Mouse (Mus musculus) testis, postnatal 14 days (tissue): ENCODE results near the gene Calhm4.
"Not testable (repeated sequence)": the region's sequence is repeated elsewhere in the genome, so short reads cannot be mapped to it uniquely, and the experiment has no call there.

Experiments used
- DNase-seq: peaks from one replicate; pipeline ENCODE4 v3.0.0; 2021; ENCODE audit warnings: low spot score

Calhm4 gene

DNA sequence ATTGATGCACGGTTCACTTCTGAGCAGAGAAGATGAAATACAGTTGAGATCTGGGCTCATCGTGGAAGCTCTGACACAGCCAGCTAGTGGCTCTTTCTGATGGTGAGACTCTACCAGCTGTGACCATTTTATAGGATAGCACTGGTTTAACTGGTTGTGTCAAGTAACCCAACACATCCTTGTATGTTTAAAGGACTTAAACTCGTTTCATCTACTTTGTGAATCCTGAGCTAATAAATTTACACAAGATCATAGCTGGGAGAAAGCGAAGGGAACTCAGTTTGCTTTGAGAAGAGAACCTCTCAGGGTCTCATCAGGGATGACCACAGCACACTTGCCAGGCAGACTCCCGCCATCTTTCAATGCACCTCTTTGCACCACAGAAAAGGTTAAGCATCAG, at the start of gene Calhm4:
Gene Calhm4 (minus strand): TSS at position 101 of the 400 bp plus-strand sequence.
- DNase-seq = no peak

DNA sequence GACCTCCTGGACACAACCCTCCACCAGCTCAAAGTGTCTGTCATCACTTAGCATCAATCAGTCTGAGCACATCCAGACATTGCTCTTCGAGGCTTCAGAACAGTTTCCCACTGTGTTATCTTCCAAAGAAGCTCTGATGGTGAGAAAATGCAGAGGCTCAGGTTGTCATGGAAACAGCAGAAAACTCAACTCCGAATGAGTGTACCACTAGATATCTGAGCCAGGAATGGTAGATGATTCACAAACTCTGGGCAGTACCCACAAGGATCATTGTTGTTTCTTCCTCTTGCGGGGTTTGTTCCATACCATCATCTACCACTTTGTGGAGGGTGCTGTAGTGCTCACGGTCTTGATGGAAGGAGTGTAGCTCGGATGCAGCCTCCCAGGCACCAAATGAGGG, 47.8 kb upstream of the Calhm4 start:
- no peak for DNase-seq

DNA sequence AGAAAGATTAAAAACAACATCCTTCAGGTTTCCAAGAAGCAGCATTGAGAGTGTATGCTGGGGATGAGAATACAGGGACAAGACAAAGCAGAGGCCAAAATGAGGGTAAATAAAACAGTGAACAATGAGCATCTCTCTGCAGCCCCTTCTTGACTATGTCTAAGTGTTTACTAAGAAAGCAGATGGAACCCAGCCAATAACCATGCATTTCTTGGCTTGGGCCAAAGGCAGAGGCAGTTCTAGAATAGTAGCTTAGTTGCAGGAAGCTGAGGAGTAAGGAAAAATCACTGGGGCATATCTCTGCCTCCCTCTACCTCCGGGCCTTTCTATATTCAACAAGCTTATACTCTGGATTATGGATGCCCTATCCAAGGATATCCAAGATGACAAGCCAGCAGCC, 46.4 kb upstream of the Calhm4 start:
- DNase-seq = no peak

DNA sequence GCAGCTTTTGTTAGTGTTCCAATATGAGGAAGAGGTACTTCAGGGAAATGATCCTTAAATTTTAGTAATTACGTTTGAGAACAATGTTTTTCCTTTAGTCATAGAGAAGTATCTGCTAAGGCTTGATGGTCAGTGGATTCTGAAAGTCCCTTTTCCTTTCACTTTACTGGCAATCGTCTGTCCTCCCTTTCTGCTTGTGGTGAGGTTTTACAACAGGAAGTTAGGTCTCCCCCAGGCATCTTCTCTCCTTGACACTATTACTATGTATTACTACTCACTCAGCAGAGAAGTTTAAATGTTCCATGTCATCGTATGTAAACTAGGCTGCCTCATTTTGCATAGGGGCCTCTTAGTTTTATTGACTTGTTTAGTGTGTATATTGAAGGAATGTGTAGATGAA, 45.4 kb upstream of the Calhm4 start:
- DNase-seq = no peak

DNA sequence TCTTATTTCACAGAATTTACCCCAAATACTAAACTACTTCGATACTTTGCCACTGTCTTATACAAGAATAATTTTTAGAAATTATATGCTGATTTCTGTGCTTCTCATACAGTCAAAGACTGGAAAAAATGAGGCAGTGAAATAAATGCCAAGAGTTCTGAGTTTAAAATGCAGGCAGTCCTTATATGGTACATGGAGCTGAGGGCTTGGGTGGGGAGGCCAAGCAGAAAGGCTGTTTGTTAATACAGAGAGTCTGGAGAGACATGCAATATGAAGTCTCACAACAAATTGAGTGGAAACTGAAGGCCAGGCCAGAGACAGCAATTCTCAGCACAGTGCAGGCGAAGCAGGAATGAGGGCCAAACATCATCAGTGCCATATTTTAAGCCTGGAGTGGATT, 44.4 kb upstream of the Calhm4 start:
- no peak for DNase-seq

DNA sequence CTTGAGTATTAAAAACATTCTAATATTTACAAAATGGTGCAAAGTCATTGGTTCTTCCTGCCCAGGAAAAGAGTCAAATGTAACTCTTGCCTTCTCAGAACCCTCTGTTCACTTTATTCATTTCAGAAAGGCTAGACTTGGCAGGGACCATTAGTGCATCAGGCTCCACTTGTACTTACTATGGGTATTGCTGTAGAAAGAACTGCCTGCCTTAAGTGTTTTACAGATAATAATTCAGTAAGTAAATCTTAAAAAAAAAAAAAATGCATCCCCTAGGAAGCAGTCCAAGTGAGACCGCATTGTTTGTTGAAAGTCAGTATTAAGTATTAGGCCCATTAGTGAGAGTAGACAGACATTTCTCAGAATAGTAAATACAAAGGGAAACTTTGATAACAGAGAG, 42.4 kb upstream of the Calhm4 start:
- no peak for DNase-seq

DNA sequence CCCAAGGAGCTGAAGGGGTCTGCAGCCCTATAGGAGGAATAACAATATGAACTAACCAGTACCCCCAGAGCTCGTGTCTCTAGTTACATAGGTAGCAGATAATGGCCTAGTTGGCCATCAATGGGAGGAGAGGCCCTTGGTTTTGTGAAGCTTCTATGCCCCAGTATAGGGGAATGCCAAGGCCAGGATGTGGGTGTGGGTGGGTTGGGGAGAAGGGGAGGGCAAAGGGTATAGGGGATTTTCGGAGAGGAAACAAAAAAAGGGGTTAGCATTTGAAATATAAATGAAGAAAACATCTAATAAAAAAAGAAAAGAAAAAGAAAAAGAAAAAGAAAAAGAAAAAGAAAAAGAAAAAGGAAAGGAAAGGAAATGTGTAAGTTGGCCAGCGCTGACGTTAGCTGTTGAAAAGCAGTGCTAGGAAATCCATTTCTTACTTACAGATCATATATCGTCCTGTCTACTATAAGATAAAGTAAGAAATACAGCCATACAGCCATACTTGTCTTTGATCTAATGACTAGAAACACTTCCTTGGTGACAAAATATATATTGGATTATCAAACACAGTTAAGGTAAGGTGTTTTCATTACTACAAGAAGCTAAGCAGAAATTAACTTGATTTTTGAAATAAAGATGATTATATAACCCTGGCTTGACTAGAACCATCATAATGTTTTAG, 30.6 kb upstream of the Calhm4 start:
- DNase-seq = no peak

DNA sequence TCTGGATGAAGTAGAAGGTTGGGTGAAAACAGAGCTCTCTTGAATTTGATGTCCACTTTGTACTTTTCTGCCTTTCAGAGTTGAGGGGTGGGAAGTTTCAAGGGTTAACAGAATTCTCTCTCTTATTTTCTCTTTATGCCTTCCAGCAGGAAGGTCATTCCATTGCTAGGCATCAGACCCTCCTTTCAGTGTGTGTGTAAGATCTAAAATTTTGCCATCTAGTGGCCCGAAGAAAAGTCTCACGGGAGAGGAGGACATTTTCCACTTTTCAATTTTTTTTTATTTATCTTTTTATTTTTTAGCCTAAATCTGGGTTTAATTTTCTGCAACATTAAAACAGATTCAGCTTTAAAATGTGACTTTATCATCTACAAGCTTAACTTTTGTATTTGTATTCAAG, 27.5 kb upstream of the Calhm4 start:
- DNase-seq = no peak

DNA sequence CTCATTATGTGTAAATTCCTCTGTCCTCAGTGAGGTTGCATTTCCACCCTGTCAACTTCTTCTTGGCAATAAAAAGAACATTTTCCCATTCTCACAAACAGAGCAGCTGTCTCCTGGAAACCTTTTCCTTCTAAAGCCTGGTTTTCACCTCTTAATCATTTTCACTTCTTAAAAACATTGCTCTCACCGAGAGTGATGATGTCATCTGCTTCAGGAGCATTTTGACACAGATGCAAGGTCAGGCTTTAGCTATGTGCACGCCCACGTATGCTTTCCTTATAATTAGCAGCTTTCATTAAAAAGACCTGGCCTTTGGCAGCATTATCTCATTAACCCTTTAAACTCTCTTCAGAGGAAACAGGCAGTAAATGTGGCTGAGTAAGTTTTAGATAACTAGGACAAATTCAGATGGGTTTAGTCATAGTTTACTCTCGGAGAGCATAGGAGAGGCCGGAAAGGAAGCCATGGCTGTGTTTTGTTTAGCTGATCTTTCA, 26.9 kb upstream of the Calhm4 start:
- no peak for DNase-seq

DNA sequence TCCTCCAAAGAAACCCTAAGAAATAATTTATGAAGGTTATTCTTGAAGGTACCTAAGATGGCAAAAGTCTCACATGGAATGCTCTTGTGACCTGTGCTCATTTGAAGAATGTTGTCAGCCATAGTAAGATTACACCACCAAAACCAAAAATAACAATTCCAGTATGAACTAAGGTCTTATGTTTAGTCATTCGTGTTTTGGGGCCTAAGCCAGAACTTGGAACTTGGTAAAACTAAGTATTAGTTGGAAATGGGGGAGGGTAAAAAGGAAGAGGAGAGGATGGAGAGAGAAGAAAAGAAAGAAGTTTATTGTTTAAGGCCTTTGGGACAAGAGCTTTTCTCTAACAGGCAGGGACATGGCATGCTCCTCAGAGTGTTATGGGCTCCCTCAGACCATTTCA, 25.5 kb upstream of the Calhm4 start:
- no peak for DNase-seq

DNA sequence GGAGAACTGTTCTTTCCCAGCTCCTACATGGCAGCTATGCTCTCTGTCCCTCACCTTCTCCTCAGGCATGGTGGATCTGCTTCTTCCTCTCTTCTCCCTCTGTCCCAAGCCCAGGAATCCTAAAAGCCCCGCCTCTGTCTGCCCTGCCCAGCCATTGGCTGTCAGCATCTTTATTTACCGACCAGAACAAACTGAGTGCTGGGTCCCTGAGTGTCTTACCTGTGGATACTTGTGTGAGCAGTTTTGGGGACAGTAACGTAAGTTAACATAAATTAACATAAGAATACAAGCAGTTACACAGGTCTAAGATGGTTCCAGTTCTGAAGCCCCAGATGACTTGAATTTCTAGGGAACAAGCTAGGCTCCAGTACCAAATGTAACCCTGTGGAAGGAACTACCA, 22.5 kb upstream of the Calhm4 start:
- no peak for DNase-seq

DNA sequence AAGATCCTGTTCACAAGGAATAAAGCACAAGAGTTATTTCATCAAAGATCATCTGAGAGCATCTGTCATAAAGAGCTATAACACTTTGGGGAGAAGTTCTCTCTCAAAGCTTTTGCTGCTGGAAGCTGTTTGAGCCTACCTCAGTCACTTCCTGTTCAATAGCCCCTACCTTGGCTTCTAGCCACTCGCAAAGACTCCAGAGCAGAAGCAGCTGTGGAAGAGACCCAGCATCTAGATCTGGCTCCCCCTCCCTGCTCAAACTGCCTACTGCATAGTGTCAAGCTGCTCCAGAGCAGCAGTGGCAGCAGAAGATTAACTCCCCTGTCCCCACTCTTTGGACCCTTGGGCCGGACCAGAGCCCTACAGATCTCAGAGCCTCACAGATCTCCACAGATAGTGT, 9.9 kb upstream of the Calhm4 start:
- DNase-seq = no peak

DNA sequence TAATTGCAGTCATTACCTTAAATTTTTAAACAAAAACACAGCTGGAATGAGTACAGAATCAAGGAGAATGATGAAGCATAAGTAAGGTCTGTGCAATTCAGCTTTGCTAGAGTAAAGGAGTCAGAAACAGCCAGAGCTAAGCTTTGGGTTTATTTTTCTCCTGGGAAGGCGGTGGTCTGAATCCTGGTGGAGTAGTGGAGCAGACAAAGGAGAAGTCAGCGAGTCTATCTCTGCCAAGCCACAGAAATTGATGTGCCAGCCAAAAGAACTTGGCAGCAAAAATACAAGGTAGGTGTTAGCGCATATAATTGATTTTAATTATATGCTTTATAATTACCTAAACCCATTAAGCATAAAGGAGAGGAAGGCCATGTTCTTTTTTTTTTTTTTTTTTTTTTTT, 6.7 kb downstream of the Calhm4 start, which contains the start of gene Trappc3l:
Gene Trappc3l (plus strand): TSS at position 197 of the 400 bp plus-strand sequence.
- no peak for DNase-seq

DNA sequence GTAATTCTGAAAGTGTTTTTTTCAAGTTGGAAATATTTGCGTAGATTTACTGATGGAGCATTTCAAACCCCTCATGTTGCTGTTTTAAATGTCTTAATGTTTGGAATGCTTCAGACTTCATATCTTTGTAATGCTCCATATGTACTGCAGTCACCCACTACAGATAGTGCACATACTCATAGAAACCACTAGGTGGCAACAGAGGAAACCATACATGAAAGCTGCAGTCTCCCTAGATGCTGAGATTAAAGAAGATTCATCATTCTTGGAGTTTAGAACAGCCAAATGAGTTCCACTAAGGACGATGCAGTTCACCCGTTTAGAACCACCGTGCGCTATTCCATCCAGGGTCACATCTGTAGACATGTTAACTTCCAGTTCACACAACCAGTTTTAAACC, 7.5 kb downstream of the Calhm4 start:
- no peak for DNase-seq

DNA sequence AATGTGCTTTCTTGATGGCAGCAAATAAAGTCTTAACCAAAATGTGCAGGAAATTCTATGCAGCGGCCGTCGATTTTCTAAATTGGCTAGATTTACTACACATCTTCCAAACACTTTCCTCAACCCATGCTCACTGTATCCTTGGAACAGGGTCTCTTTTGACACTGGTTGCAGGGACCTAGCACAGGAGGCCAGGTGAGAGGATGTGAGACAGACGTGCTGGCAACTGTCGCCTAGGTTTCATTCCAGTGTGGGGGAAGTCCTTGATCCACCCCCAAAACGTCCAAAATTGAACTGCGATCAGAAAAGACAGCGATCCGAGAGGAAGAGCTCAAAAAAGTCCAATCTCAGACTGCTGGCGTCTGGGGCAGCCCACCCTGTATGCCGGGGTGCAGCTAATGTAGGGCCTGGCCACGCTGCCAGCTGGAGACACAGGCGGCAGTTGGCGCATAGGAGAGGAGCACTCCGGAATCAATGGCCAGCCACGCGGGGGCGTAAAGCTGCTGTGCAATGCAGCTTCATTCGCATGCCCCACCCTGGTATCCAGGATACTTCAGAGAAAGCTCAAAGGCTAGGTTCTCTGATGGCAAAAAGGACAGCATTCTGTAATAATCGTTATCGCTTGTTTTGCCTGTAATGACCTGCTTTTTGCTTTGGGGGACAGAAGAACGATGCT, 10.3 kb downstream of the Calhm4 start:
- peak; percentile 33 for DNase-seq

DNA sequence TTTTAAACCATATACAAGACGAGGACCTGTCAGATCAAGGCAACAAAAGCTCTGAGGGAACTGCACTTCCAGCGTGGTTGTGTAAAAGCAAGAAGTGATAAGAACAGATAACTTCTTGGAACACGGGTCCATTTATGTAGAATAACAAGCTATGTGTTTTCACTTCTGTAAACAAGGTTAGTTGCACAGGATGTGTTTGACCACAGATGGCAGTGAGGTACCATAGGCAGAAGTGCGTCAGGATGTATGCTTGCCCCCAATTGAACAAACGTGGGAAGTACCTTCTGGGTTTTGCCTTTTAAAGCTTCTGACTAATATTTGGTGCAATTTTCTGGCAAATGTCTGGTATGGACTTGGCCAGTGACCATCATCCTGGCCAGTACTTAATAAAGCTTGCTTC, 13.8 kb downstream of the Calhm4 start:
- DNase-seq = no peak

DNA sequence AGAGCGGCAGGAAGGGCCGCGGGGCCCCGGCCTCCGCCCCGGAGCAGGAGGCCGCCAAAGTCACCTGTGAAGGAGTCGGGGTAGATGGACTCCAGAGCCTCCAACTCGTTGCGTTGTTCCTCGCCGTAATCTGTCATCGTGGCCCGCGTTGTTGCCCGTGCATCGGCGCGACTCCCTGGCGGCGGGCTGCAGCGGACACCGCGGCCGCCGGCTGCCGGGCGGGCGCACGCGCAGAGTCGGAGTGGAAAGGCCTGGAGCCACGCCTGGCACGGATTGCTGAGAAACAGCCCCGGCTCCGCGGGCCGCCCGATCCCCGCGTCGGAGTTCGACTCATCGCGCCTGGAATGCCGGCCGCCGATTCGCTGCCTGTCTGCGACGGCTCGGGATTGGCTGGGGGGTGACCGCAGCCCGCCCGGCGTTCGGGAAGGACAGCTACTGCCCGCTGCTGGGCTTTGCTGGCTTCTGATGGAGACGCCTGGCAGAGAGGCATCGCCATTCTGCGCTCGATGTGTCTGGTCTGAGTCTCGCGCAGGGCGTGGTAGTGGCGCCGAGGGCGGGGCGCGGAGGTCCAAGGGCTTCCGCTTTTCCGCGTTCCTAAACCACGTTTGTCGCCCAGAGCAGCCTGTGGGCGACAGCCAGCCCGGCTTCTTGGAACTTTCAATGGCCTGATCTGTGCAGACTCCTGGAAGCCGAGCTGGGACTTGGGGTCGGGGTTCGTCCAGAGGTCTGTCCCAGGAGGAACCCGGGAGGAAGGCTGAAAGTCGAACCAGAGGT, 24.6 kb downstream of the Calhm4 start, which contains the start of gene Rwdd1:
Gene Rwdd1 (minus strand): TSS at position 323 of the 774 bp plus-strand sequence.
- DNase-seq = peak; percentile 98

DNA sequence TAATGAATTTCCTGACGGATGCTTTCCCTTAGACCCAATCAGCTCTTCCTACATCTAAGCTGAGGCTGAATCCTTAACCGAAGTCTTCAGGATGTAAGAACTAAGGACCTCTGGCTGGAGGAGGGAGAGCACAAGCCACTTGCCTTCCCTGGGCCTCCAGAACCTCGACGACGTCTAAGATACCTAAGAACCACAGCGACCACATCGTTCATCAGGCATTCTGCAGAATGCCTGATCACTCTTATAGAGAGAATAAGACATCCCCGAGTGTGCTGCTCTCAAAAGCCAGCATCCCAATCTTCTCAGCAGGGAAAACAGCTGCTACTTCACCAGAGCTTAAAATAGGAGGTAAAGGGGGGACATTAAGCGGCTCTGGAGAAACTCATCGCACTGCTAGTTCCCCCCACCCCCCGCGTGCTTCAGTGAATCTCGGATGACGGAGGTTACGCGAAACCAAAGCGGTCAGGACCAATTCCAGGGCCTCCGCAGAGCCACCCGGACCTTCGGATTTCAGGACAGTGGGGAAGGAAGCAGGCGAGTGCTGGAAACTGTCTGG, 25.3 kb downstream of the Calhm4 start:
- no peak for DNase-seq

DNA sequence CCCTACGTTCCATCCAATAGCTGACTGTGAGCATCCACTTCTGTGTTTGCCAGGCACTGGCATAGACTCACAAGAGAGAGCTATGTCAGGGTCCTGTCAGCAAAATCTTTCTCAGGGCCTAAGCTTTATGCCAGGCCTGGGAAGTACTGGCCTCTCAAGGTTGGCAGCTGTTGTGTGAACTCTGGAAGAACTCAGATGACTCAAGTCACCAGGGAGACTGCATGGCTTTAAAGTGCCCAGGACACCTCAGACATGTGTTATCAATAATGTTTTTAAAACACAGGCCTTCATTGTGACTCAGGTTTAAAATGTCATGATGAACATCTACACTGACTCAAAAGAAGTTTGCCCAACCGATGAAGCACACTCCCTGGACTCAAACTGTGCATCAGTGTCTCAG, 30.9 kb downstream of the Calhm4 start:
- no peak for DNase-seq

DNA sequence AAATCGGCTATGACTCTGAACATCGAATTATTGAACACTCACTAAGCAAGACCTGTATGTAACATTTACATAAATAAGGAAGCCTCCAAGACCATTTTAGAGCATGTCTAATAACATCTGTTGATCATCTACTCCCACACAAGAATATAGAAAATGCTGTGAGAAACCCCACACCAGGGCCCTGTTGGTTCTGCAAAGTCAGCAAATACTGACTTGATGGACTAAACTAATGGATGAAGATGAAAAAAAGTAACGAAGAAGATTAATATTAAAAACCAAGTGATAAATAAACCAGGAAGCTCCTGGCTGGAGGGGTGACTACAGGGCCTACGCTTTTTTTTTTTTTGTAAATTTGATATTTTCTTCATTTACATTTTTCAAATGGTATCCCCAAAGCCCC, 31.5 kb downstream of the Calhm4 start:
- no peak for DNase-seq

DNA sequence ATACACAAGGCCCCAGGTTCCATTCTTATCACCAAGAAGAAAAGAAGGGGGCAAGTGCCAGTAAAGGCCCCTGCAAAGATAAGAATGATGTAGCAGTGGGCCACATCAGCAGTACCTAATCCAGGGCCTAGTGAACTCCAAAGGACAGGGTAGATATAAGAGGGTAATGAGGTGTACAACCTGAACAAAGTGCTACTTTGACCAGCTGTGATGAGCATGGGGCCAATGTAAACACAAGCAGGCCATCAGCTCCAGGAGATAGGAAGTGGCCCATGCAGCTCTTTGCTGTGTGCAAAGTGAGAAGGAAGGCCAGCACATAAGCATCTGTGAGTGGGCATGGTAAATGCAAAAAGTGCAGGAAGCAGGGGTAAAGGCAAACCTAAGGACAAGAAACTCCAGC, 45.7 kb downstream of the Calhm4 start:
- DNase-seq = no peak

DNA sequence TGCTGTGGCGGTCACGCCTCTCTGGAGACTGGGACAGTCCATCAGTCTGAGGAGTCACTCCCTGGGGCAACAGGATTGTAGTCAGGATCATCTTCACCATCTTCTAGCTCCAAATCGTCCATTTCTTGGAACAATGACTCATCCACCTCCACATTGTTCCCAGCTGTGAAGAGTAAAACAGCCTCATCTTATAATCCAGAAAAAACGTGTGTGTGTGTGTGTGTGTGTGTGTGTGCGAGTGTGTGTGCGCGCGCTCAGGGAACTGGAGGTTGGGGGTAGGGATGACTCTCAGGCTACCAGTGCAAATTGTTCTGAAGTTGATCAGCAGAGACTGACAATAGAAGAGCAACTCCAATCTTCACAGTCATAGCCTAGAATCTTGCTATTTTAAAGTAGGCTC, 47.4 kb downstream of the Calhm4 start:
- not testable (repeated sequence) for DNase-seq
